Mouse (Mus musculus) urinary bladder, postnatal 10 days (tissue): ENCODE measurements around the gene Timm13.

Source experiments
- DNase-seq: peaks from one replicate; pipeline ENCODE4 v3.0.0; 2022; ENCODE audit warnings: low spot score

Gene Timm13

GRCm38 (mm10) chr10:80862305-80862704 lies 38.5 kb downstream of the Timm13 start:
- no peak for DNase-seq

DNA sequence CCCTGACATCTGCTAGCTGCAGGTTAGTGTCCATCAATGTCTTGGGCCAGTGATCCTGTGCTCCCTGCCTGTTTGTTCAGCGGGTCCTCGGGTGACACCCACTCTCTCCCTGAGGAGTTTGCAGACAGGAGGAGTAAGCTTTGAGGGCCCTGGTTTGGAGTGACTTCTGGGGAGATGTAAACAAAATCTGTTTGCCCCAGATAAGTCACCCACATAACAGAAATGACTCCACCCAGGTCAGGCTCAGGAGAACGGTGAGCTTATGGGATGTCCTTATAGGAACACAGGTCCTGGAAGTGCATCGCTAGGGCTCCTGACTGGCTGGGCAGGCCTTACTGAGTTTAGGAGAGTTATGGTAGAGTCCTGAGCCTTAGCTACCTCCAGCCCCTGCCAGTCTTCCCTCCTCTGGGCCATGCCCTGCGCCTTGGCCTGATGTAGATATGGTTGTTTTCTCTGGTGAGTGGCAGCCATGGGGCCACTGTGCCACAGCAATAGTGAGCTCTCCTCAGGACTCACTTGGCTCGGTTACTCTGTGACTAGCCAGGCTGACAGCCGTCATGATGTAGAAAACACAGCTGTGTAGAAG lies 42.3 kb downstream of the Timm13 start:
- no peak for DNase-seq

DNA sequence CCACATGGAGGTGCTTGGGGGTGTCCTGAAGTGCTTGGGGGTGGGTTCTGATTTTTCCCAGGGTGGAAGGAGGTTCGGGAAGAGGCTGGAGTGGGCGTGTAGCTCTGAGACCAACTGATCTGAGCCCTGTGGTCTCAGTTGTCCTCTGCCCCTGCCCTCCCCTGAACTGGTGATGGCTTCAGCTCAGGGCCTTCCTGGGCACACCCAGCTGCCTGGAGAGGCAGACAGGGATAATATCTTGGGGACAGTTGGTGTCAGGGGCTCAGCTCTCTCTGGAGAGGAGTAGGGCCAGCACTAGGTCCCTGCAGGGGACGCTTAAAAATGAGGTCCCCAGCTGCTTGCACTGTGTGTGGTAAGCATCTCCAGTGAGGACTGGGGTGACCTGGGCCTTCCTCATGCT lies 42.9 kb downstream of the Timm13 start:
- DNase-seq, result no peak

- DNase-seq, result no peak
Observed at GRCm38 (mm10) chr10:80857386-80857785, 43.4 kb downstream of the Timm13 start.

GRCm38 (mm10) chr10:80856908-80857307 lies 43.9 kb downstream of the Timm13 start:
- DNase-seq, result no peak

- DNase-seq, result no peak
Observed at GRCm38 (mm10) chr10:80856267-80856666, 44.5 kb downstream of the Timm13 start.

DNA sequence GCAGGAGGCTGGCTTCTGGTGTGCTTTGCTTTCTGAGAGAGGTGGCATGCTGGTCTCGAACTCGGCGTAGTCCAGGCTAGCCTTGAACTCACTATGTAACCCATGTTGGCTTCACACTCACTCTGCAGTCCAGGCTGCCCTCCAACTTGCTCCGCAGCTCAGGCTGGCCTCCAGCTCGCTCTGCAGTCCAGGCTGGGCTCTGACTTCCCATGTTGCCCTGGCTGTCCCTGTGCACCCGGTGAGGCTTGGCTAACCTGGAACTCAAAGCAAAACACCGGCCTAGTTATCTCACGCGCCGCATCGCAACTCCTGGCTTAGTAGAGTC lies 45.1 kb downstream of the Timm13 start:
- DNase-seq, result no peak

GRCm38 (mm10) chr10:80854913-80855748 lies 45.6 kb downstream of the Timm13 start, which contains the start of the genes Lsm7 and Sppl2b:
Lsm7 (minus strand) TSS chr10:80855209.
Sppl2b (plus strand) TSS chr10:80855275.
- peak; percentile 93 for DNase-seq
